Mouse (Mus musculus) Patski (cell line): ENCODE results near the gene Shroom4. TPM values are rescaled to one million over a fixed set of nuclear protein-coding genes. Genes with fewer than 3 reads are reported as not detected.
"Not testable (repeated sequence)": the region's sequence is repeated elsewhere in the genome, so short reads cannot be mapped to it uniquely, and the experiment has no call there.

Experiments
- ATAC-seq: fragments of 100-300 bp; one replicate; pipeline ENCODE4 v1.8.0; 2021
- CTCF ChIA-PET: fragments of 350-600 bp; sonication (Branson Sonifier 250); formaldehyde crosslinking; loops from one replicate; lab custom pipeline; 2022; ENCODE audit warnings: inconsistent platforms; lab: Charles Lee
- POLR2A ChIA-PET: fragments of 350-600 bp; sonication (Branson Sonifier 250); formaldehyde crosslinking; loops from one replicate; lab custom pipeline; 2022; ENCODE audit warnings: antibody characterized with exemption, inconsistent platforms; lab: Charles Lee
- DNase-seq: peaks from one replicate; pipeline ENCODE4 v3.0.0-alpha.2; 2011; ENCODE audit warnings: low read depth, low spot score
- H3K27me3 ChIP-seq: fragments of 371-371 bp; one replicate; pipeline ENCODE4 v1.5.1; 2021
- CTCF ChIP-seq: fragments of 100-300 bp; IDR thresholded peaks from one replicate; pipeline ENCODE4 v1.5.1; 2021
- in situ Hi-C: fragments of 300-500 bp; cut with MboI; formaldehyde crosslinking; loops from 3 replicates; pipeline ENCODE4 v1.11.1; 2018; ENCODE audit warnings: low pct_unique_long_range_greater_than_20kb, mixed read lengths
- polyA plus RNA-seq: library from polyadenylated mRNA; unstranded; gene quantifications from one replicate; pipeline ENCODE4 v1.2.3, GENCODE M21; 2021

Shroom4 gene
- polyA plus RNA-seq, 1 experiment from 2014 or later, result 30.8 TPM

DNA sequence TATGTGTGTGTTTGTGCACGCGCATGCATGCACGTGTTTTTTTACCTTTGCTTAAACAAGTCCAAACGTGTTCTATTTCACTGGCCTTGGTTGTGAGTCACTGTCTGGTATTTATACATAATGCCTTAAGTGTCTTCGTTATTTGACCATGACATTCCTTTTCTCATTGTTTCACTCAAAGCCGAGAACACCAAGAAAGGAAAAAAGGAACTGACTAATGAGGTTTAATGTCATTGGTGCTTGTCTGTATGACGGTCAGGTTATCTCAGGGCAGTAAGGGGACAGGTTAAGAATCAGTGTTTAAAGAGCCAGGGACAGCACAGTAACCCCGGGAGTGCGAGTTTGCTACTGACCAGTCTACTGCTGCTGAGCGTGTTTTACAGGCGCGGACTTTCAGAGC, 15.8 kb downstream of the Shroom4 start:
- POLR2A ChIA-PET, result no interaction called here
- no peaks in the 10 kb centered on the region for H3K27me3 ChIP-seq
- peak; percentile 79 for DNase-seq
- no peak for TF ChIP-seq CTCF
- in situ Hi-C loops, result loop anchor here (5.0 kb wide), 1 partner anchor 52 kb away; no protein-coding TSS in a partner anchor
- peak; percentile 78 for ATAC-seq
- CTCF ChIA-PET, result interaction anchor here (1.0 to 1.3 kb wide), 2 partner anchors 60 to 61 kb away, joined by 3 to 4 read pairs; no protein-coding TSS in a partner anchor

DNA sequence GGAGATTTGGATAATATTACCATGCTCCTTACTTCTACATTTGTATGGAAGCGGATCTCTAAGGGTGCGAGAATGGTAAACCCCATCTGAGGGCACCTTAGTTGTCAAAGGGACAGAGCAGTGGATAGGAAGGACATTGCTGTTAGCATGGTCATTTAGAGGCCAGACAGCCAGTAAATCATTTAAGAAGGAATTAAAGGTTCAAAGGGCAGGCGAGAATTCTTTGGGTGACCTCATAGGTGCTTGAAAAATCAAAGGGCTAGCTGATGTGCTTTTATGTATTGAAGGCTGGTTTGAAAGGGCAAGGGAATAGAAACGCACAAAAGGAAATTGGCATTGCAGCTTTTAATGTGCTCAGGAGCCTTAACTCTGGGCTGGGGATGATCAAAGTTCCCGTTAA, 16.3 kb downstream of the Shroom4 start:
- ATAC-seq, result no peak
- ChIA-PET POLR2A (no interaction called here), CTCF (interaction anchor here (1.0 to 1.3 kb wide), 2 partner anchors 59 to 60 kb away, joined by 3 to 4 read pairs; no protein-coding TSS in a partner anchor)
- no peaks in the 10 kb centered on the region for H3K27me3 ChIP-seq
- no peak for DNase-seq
- no peak for TF ChIP-seq CTCF
- in situ Hi-C loops, result loop anchor here (5.0 kb wide), 1 partner anchor 51 kb away; no protein-coding TSS in a partner anchor

DNA sequence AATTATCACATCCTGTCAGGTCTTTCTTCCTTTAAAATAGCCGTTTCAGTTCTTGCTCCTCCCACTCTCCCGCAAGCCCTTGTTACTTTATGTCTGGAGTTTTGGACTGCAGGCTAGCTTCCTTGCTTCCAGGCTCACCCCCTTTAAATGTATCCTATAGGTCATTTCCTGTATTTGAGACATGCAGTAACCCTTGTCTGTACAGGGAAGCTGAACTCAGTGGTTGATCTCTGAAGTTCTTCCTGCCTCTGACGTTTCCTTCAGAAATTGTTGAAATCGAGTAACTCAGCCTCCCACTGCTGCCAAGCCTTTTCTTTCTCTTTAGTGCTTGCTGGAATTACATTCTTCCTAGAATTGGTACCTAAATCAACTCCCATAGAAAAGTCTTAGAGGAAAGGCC, 18.5 kb downstream of the Shroom4 start:
- no peaks in the 10 kb centered on the region for H3K27me3 ChIP-seq
- TF ChIP-seq CTCF, result no peak
- in situ Hi-C loops, result loop anchor here (5.0 kb wide), 1 partner anchor 49 kb away; no protein-coding TSS in a partner anchor
- ChIA-PET CTCF (interaction anchor here (0.9 to 1.3 kb wide), 4 partner anchors 17 to 31 kb away, joined by 3 to 4 read pairs (median 3); no protein-coding TSS in a partner anchor), POLR2A (interaction anchor here (1.2 to 1.4 kb wide), 3 partner anchors 9 to 31 kb away, joined by 3 to 5 read pairs (median 4); partner anchors contain the start of gene Shroom4)
- ATAC-seq (no peak), DNase-seq (no peak)

DNA sequence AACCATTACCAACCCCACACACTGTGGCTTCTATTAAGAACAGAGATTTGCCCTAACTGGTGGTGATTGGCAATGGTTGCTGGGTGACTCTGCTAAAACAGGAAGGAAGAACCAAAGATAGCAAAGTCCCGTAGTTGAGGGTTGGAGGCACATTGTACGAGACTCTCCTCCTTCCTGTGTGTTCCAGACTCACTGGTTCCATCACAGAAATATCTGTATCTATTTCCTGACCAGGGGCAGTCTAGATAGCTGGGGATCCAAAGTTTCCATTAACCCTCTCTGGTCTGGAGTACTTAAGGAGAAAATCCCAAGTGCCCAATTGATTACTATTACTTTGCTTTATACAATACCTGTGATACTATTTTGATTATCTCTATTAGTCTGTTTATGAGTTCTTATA, 35.6 kb downstream of the Shroom4 start:
- DNase-seq, result no peak
- in situ Hi-C loops, result no loop called here
- POLR2A ChIA-PET, result no interaction called here

GRCm38 (mm10) chrX:6446422-6446821, 46.8 kb downstream of the Shroom4 start:
- no peaks in the 10 kb centered on the region for H3K27me3 ChIP-seq
- ATAC-seq (no peak), DNase-seq (no peak)
- CTCF ChIA-PET, result interaction anchor here (0.7 to 1.0 kb wide), 2 partner anchors 29 to 33 kb away, joined by 3 to 4 read pairs; no protein-coding TSS in a partner anchor
- TF ChIP-seq CTCF, result no peak
- in situ Hi-C loops, result no loop called here
- POLR2A ChIA-PET, result no interaction called here

More for the DNA sequence above, 35.6 kb downstream of the Shroom4 start:
- CTCF ChIA-PET, result interaction anchor here (1.2 kb wide), 1 partner anchor 12 kb away, joined by 3 read pairs; no protein-coding TSS in a partner anchor
- TF ChIP-seq CTCF, result no peak
- ATAC-seq, result no peak
- no peaks in the 10 kb centered on the region for H3K27me3 ChIP-seq

DNA sequence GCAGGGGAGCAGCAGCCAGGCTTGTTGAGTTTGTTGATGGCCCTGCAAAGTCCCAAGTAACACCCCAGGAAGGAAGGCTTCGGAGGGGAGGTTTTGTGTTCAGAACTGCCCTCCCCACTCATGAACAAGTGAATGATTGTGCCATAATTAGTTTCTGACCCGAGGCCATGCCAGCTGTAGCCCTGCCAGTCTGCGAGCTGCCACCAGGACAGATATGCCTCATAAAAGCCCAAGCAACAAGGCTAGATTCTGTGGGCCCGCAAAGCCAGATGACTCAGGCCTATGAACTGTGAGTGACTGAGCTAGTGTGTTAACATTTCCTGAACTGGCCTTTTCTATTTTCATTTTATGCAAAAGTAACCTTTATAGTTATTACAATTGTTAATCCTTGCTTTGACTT, 48.3 kb downstream of the Shroom4 start:
- ATAC-seq, result peak; percentile 99
- ChIA-PET CTCF (interaction anchor here (0.7 to 2.0 kb wide), 2 partner anchors 18 to 27 kb away, joined by 3 to 7 read pairs; no protein-coding TSS in a partner anchor), POLR2A (no interaction called here)
- in situ Hi-C loops, result no loop called here
- DNase-seq, result peak; percentile 66
- H3K27me3 ChIP-seq, result no peaks in the 10 kb centered on the region
- peak; percentile 8 for TF ChIP-seq CTCF

DNA sequence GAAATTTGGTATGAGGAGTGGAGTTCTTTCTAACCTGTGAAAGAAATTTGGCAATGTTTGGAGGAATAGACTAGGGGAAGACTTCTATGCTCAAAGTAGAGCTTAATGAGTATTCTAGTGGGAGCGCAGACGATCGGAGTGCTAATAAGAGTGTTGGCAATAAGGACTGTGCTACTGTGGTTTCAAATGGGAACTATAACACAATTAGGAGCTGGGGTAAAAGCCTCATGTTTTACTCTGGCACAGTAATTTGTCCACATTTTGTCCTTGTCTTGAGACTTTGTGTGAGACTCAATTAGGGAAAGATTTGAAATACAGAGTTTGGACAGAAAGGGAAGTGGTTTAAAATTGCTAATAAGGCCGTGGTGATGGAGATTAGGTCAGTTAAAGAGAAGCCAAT, 53.6 kb downstream of the Shroom4 start:
- H3K27me3 ChIP-seq, result no peaks in the 10 kb centered on the region
- DNase-seq (no peak), ATAC-seq (no peak)
- in situ Hi-C loops, result no loop called here
- CTCF ChIA-PET, result interaction anchor here (1.4 kb wide), 1 partner anchor 22 kb away, joined by 4 read pairs; no protein-coding TSS in a partner anchor
- POLR2A ChIA-PET, result interaction anchor here (0.7 kb wide), 1 partner anchor 43 kb away, joined by 3 read pairs; no protein-coding TSS in a partner anchor
- no peak for TF ChIP-seq CTCF

- ATAC-seq, result peak; percentile 83
- CTCF ChIA-PET, H3K27me3 ChIP-seq, POLR2A ChIA-PET, DNase-seq: not testable (repeated sequence)
- in situ Hi-C loops, result loop anchor here (5.0 kb wide), 2 partner anchors 52 to 147 kb away; partner anchors contain the start of gene Bmp15
Measured at GRCm38 (mm10) chrX:6469251-6469650, 69.6 kb downstream of the Shroom4 start.

DNA sequence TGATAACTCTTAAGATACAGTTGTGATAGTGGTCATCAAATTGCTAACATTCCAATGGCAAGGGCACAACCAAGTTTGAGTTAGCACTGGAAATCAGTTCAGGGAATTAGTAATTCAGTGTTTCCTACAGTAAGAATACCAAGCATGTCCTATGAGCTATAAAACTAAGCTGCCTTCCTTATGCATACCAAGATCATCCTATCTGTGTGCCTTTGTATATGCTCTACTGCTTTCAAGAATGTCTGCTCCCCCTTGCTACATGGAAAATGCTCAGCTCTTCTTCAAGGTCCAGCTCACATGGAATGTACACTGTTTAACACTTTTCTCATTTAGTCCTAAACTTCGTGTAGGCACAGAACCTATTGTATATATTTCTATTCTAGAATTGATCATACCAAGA, 72.9 kb downstream of the Shroom4 start:
- DNase-seq, H3K27me3 ChIP-seq, POLR2A ChIA-PET: not testable (repeated sequence)
- peak; percentile 68 for ATAC-seq
- in situ Hi-C loops, result loop anchor here (5.0 kb wide), 1 partner anchor 200 kb away; no protein-coding TSS in a partner anchor
- CTCF ChIA-PET, result interaction anchor here (1.1 to 1.2 kb wide), 2 partner anchors 11 to 113 kb away, joined by 3 read pairs; no protein-coding TSS in a partner anchor

GRCm38 (mm10) chrX:6475177-6475576, 75.5 kb downstream of the Shroom4 start:
- peak; percentile 72 for TF ChIP-seq CTCF
- ChIA-PET CTCF (interaction anchor here (0.7 to 5.4 kb wide), 34 partner anchors 9 to 221 kb away, joined by 3 to 28 read pairs (median 4); no protein-coding TSS in a partner anchor), POLR2A (interaction anchor here (0.6 kb wide), 1 partner anchor 13 kb away, joined by 3 read pairs; no protein-coding TSS in a partner anchor)
- H3K27me3 ChIP-seq, result no peaks in the 10 kb centered on the region
- ATAC-seq, result no peak
- in situ Hi-C loops, result no loop called here
- DNase-seq, result no peak

- in situ Hi-C loops, result no loop called here
Measured at GRCm38 (mm10) chrX:6482268-6482667, 82.6 kb downstream of the Shroom4 start.

More at GRCm38 (mm10) chrX:6482268-6482667, 82.6 kb downstream of the Shroom4 start:
- no peaks in the 10 kb centered on the region for H3K27me3 ChIP-seq
- TF ChIP-seq CTCF, result peak; percentile 64
- ChIA-PET POLR2A (no interaction called here), CTCF (interaction anchor here (0.8 to 2.7 kb wide), 5 partner anchors 13 to 200 kb away, joined by 3 to 10 read pairs (median 7); no protein-coding TSS in a partner anchor)
- DNase-seq, result no peak
- ATAC-seq, result no peak
